Mouse (Mus musculus) retina, postnatal 7 days (tissue): ENCODE data around the gene Slc30a5.
"Not testable (repeated sequence)": the region's sequence is repeated elsewhere in the genome, so short reads cannot be mapped to it uniquely, and the experiment has no call there.

Experiments used
- DNase-seq: peaks from one replicate; pipeline ENCODE4 v3.0.0-alpha.2; 2012; ENCODE audit warnings: low read depth, low spot score

The Slc30a5 gene

GRCm38 (mm10) chr13:100841741-100842140 is 8.5 kb upstream of the Slc30a5 start:
- no peak for DNase-seq

GRCm38 (mm10) chr13:100834777-100835176 is 1.6 kb upstream of the Slc30a5 start:
- no peak for DNase-seq

GRCm38 (mm10) chr13:100833640-100834002 is 394 bp upstream of the Slc30a5 start:
- no peak for DNase-seq

GRCm38 (mm10) chr13:100832188-100832587 is 1.0 kb downstream of the Slc30a5 start:
- DNase-seq: no peak

GRCm38 (mm10) chr13:100831123-100831522 is 2.1 kb downstream of the Slc30a5 start:
- DNase-seq: no peak

- no peak for DNase-seq
Observed at GRCm38 (mm10) chr13:100825627-100826410, 7.4 kb downstream of the Slc30a5 start.

- no peak for DNase-seq
Observed at GRCm38 (mm10) chr13:100824916-100825315, 8.3 kb downstream of the Slc30a5 start.

GRCm38 (mm10) chr13:100824306-100824705 is 8.9 kb downstream of the Slc30a5 start:
- no peak for DNase-seq

- no peak for DNase-seq
Observed at GRCm38 (mm10) chr13:100823863-100824262, 9.4 kb downstream of the Slc30a5 start.

- DNase-seq: no peak
Observed at GRCm38 (mm10) chr13:100814451-100814850, 18.8 kb downstream of the Slc30a5 start.

GRCm38 (mm10) chr13:100805776-100806175 is 27.5 kb downstream of the Slc30a5 start:
- no peak for DNase-seq

- DNase-seq: no peak
Observed at GRCm38 (mm10) chr13:100797171-100797570, 36.1 kb downstream of the Slc30a5 start.

GRCm38 (mm10) chr13:100789083-100789482 is 44.1 kb downstream of the Slc30a5 start:
- DNase-seq: no peak

GRCm38 (mm10) chr13:100788057-100788456 is 45.2 kb downstream of the Slc30a5 start:
- not testable (repeated sequence) for DNase-seq

GRCm38 (mm10) chr13:100787316-100788010 is 45.8 kb downstream of the Slc30a5 start:
- DNase-seq: no peak

- peak; percentile 91 for DNase-seq
Observed at GRCm38 (mm10) chr13:100786414-100786867, 46.8 kb downstream of the Slc30a5 start, which contains the start of gene Ccnb1. Gene Ccnb1, minus strand, starts transcription at chr13:100786570.

GRCm38 (mm10) chr13:100785806-100786413 is 47.3 kb downstream of the Slc30a5 start:
- DNase-seq: no peak

GRCm38 (mm10) chr13:100777491-100777890 is 55.7 kb downstream of the Slc30a5 start:
- DNase-seq: no peak

GRCm38 (mm10) chr13:100776710-100777109 is 56.5 kb downstream of the Slc30a5 start:
- DNase-seq: no peak

GRCm38 (mm10) chr13:100776056-100776419 is 57.2 kb downstream of the Slc30a5 start:
- DNase-seq: no peak

- DNase-seq: peak; percentile 65
Observed at GRCm38 (mm10) chr13:100775252-100776055, 57.8 kb downstream of the Slc30a5 start, which contains the start of gene Cenph. Gene Cenph, minus strand, starts transcription at chr13:100775899.
